Mouse (Mus musculus): ENCODE data around the gene Rnf6. TPM values are rescaled to one million over a fixed set of nuclear protein-coding genes. Genes with fewer than 3 reads are reported as not detected.

Gene Rnf6
- polyA plus RNA-seq, 1 experiment from 2014 or later, result 21.9 TPM

DNA sequence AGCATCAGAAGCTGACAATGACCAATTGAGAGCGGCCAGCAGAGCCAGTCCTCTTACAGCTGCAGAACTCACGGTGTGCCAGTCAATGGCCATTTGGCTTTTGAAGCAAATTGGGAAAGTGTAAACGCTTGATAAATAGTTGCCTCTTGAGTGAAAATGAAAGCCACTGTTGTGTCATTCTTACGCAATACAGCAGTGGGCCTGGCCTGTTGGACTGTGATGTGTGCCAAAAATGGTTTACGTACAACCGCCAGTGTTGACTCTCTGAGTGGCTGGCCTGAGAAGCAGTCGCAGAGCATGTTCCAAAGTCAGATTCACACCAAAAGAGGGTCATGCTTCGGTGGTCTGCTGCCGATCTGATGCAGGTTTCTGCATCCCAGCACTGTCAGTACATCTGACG is 27.4 kb upstream of the Rnf6 start:
- no peak overlapping the region for H3K27ac ChIP-seq (ENCODE audit: low read depth, low read length)
- DNase-seq (ENCODE audit: low spot score, missing footprints) (no peak), ATAC-seq (ENCODE audit: low FRiP score) (no peak)
- no peak overlapping the region for H3K4me2 ChIP-seq
- no peaks in the 10 kb centered on the region for H3K9me3 ChIP-seq (ENCODE audit: control insufficient read depth, low read length)
- no peaks in the 10 kb centered on the region for H3K27me3 ChIP-seq (ENCODE audit: control insufficient read depth, insufficient read depth, low read length)
- H3K4me1 ChIP-seq (ENCODE audit: control insufficient read depth, insufficient read depth, low read length), result no peaks in the 10 kb centered on the region; the same call in 1 of the 2 replicates
- H3K4me3 ChIP-seq (ENCODE audit: low read depth, low read length), result no peak overlapping the region
- H3K36me3 ChIP-seq (ENCODE audit: control insufficient read depth, insufficient read depth, low read length), result no peaks in the 10 kb centered on the region
- H3K9ac ChIP-seq (ENCODE audit: low read length), result no peak overlapping the region
- WGBS, result 89% methylated on average over 10 of the region's 10 CpGs

DNA sequence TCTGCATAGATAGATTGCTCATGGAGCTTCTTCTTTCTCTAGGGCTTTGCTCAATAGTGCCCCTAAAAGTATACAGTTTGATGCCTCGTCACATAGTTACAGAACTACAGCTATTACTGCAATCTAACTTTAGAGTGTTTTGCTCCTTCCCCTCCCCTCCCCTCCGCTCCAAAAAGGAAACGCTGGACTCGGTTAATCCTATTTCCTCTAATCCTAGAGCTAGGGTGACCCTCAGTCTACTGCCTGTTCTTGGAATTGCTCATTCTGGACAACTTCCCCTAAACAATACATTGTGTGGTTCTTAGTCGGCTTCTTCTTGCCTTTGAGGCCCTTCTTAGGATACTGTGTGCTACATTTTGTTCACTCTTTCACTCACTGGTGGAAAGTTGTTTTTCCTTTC is 26.4 kb upstream of the Rnf6 start:
- Histone ChIP-seq H3K4me2 (no peak overlapping the region), H3K36me3 (ENCODE audit: control insufficient read depth, insufficient read depth, low read length) (no peaks in the 10 kb centered on the region), H3K9ac (ENCODE audit: low read length) (no peak overlapping the region), H3K27me3 (ENCODE audit: control insufficient read depth, insufficient read depth, low read length) (no peaks in the 10 kb centered on the region), H3K9me3 (ENCODE audit: control insufficient read depth, low read length) (no peaks in the 10 kb centered on the region), H3K4me1 (ENCODE audit: control insufficient read depth, insufficient read depth, low read length) (no peaks in the 10 kb centered on the region; the same call in 1 of the 2 replicates), H3K27ac (ENCODE audit: low read depth, low read length) (no peak overlapping the region), H3K4me3 (ENCODE audit: low read depth, low read length) (no peak overlapping the region)
- DNase-seq (ENCODE audit: low spot score, missing footprints) (no peak), ATAC-seq (ENCODE audit: low FRiP score) (no peak)
- WGBS, result 31% methylated on average over 5 of the region's 5 CpGs

DNA sequence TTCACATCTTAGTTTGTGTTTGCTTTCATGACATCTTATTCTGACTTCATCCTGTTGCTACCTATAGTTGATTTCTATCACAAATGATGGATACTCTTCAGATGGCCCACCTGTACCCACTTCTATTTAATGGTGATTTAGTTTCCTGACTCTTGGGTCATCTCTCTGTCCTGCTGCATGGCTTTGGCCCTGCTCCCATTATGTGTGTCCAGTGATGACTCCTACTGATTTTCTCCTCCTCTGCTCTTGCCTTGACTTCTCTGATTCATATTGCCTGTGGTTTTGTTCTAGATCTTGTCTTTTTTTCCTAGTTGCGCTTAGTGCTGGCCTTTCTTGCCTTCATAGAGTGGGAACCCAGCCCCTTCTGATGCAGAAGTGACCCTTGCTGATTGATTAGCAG is 25.0 kb upstream of the Rnf6 start:
- H3K4me1 ChIP-seq (ENCODE audit: control insufficient read depth, insufficient read depth, low read length), result no peaks in the 10 kb centered on the region; the same call in 1 of the 2 replicates
- no peak for DNase-seq (ENCODE audit: low spot score, missing footprints)
- no peak for ATAC-seq (ENCODE audit: low FRiP score)
- H3K4me2 ChIP-seq, result no peak overlapping the region
- WGBS, result 100% methylated on average over 1 of the region's 1 CpGs
- H3K4me3 ChIP-seq (ENCODE audit: low read depth, low read length), result no peak overlapping the region
- H3K36me3 ChIP-seq (ENCODE audit: control insufficient read depth, insufficient read depth, low read length), result no peaks in the 10 kb centered on the region
- no peaks in the 10 kb centered on the region for H3K9me3 ChIP-seq (ENCODE audit: control insufficient read depth, low read length)
- no peak overlapping the region for H3K27ac ChIP-seq (ENCODE audit: low read depth, low read length)
- H3K9ac ChIP-seq (ENCODE audit: low read length), result no peak overlapping the region
- no peaks in the 10 kb centered on the region for H3K27me3 ChIP-seq (ENCODE audit: control insufficient read depth, insufficient read depth, low read length)

DNA sequence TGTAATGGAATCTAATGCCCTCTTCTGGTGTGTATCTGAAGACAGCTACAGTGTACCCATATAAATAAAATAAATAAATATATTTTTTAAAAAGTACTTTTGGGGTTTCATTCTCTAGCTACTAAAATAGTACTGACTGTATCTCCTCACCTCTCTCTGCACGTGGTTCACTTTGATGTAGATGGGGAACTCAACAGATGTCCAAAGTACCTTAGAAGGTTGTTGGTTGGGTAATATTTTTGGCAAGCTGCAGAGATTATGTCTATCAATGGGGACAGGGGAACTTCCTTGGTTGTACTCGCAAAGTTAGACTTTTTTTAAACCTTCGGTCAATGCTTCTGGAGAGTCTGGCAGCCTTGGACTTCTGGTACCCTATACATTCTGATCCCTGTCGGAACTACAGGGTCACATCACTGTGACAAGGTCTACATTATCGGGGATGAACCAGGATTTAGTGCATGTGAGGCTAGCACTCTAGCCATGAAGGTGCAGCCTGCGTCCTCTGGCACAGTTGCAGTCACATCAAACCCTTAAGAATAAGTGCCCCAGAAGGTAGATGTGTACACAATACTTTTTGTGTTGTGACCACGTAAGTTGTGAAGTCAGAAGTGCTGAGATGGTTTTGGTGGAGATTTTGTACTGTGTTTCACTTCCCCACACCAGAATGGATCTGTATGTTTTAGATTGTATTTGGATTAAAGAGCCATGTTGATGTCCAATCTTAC is 24.5 kb upstream of the Rnf6 start:
- H3K4me3 ChIP-seq (ENCODE audit: low read depth, low read length), result no peak overlapping the region
- no peak overlapping the region for H3K4me2 ChIP-seq
- H3K9me3 ChIP-seq (ENCODE audit: control insufficient read depth, low read length), result no peaks in the 10 kb centered on the region
- H3K27ac ChIP-seq (ENCODE audit: low read depth, low read length), result no peak overlapping the region
- H3K36me3 ChIP-seq (ENCODE audit: control insufficient read depth, insufficient read depth, low read length), result no peaks in the 10 kb centered on the region
- no peak overlapping the region for H3K9ac ChIP-seq (ENCODE audit: low read length)
- H3K4me1 ChIP-seq (ENCODE audit: control insufficient read depth, insufficient read depth, low read length), result no peaks in the 10 kb centered on the region; the same call in 1 of the 2 replicates
- DNase-seq (ENCODE audit: low spot score, missing footprints) (no peak), ATAC-seq (ENCODE audit: low FRiP score) (no peak)
- WGBS, result 95% methylated on average over 7 of the region's 7 CpGs
- no peaks in the 10 kb centered on the region for H3K27me3 ChIP-seq (ENCODE audit: control insufficient read depth, insufficient read depth, low read length)

DNA sequence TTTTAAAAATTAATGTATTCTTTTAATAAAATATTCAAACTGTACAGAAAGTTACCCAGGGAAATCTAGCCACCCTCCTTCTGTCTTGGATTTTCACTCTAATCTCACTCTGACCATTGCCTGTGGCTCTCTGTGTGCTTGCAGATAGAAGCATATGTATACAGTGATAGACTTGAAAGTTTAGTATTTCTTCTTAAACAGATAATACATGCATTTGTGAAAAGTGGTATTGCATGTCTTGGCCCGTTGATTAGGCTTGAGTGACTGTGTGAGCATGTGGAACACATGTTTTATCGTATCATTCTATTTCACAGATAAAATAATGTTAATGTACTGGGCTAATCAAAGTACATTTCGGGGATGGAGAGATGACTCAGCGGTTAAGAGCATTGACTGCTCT is 23.8 kb upstream of the Rnf6 start:
- Histone ChIP-seq H3K27ac (ENCODE audit: low read depth, low read length) (no peak overlapping the region), H3K4me3 (ENCODE audit: low read depth, low read length) (no peak overlapping the region), H3K9ac (ENCODE audit: low read length) (no peak overlapping the region), H3K4me2 (no peak overlapping the region), H3K27me3 (ENCODE audit: control insufficient read depth, insufficient read depth, low read length) (no peaks in the 10 kb centered on the region), H3K9me3 (ENCODE audit: control insufficient read depth, low read length) (no peaks in the 10 kb centered on the region), H3K4me1 (ENCODE audit: control insufficient read depth, insufficient read depth, low read length) (no peaks in the 10 kb centered on the region; the same call in 1 of the 2 replicates), H3K36me3 (ENCODE audit: control insufficient read depth, insufficient read depth, low read length) (no peaks in the 10 kb centered on the region)
- ATAC-seq (ENCODE audit: low FRiP score) (no peak), DNase-seq (ENCODE audit: low spot score, missing footprints) (no peak)
- 96% methylated on average over 4 of the region's 4 CpGs for WGBS

DNA sequence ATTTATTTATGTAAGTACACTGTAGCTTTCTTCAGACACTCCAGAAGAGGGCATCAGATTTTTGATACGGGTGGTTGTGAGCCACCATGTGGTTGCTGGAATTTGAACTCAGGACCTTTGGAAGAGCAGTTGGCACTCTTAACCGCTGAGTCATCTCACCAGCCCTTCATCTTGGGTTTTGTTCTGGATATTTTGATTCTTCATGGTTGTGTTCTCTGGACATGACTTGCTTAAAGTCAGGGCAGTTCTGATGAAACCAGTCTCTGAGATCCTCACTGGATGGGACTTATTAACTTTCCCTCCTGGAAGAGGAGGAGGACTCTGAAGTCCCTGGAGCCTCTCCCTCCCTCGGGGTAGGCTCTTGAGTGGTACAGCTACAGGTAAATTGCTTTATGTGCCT is 19.8 kb upstream of the Rnf6 start:
- WGBS, result 96% methylated on average over 3 of the region's 3 CpGs
- no peaks in the 10 kb centered on the region for H3K27me3 ChIP-seq (ENCODE audit: control insufficient read depth, insufficient read depth, low read length)

DNA sequence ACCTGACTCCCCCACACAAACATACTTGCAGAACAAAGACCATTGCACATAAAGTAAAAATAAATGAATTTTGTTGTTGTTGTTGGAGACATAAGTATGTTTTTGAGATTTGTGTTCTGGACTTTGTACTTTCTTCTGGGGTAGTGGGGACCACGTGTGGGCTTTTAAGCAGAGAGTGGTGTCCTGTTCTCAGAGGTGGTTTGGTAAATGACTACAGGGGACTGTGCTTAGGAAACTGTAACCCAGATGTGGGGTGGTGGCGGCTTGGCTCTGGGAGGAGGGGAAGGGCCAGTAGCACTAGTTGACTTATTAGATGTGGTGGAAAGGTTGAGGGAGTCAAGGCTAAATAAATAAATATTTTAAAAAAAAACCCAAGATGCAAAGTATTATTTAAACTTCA is 19.4 kb upstream of the Rnf6 start:
- Histone ChIP-seq H3K9me3 (ENCODE audit: control insufficient read depth, low read length) (no peaks in the 10 kb centered on the region), H3K9ac (ENCODE audit: low read length) (no peak overlapping the region), H3K4me3 (ENCODE audit: low read depth, low read length) (no peak overlapping the region), H3K27ac (ENCODE audit: low read depth, low read length) (no peak overlapping the region), H3K4me2 (no peak overlapping the region), H3K4me1 (ENCODE audit: control insufficient read depth, insufficient read depth, low read length) (no peaks in the 10 kb centered on the region), H3K27me3 (ENCODE audit: control insufficient read depth, insufficient read depth, low read length) (no peaks in the 10 kb centered on the region), H3K36me3 (ENCODE audit: control insufficient read depth, insufficient read depth, low read length) (no peaks in the 10 kb centered on the region)
- ATAC-seq (ENCODE audit: low FRiP score) (no peak), DNase-seq (ENCODE audit: low spot score, missing footprints) (no peak)
- WGBS, result 94% methylated on average over 2 of the region's 2 CpGs

More for the DNA sequence above, 19.8 kb upstream of the Rnf6 start:
- no peak overlapping the region for H3K9ac ChIP-seq (ENCODE audit: low read length)
- ATAC-seq (ENCODE audit: low FRiP score) (no peak), DNase-seq (ENCODE audit: low spot score, missing footprints) (no peak)
- H3K9me3 ChIP-seq (ENCODE audit: control insufficient read depth, low read length), result no peaks in the 10 kb centered on the region
- no peaks in the 10 kb centered on the region for H3K36me3 ChIP-seq (ENCODE audit: control insufficient read depth, insufficient read depth, low read length)
- H3K4me2 ChIP-seq, result no peak overlapping the region
- H3K4me1 ChIP-seq (ENCODE audit: control insufficient read depth, insufficient read depth, low read length), result no peaks in the 10 kb centered on the region
- no peak overlapping the region for H3K4me3 ChIP-seq (ENCODE audit: low read depth, low read length)
- no peak overlapping the region for H3K27ac ChIP-seq (ENCODE audit: low read depth, low read length)

DNA sequence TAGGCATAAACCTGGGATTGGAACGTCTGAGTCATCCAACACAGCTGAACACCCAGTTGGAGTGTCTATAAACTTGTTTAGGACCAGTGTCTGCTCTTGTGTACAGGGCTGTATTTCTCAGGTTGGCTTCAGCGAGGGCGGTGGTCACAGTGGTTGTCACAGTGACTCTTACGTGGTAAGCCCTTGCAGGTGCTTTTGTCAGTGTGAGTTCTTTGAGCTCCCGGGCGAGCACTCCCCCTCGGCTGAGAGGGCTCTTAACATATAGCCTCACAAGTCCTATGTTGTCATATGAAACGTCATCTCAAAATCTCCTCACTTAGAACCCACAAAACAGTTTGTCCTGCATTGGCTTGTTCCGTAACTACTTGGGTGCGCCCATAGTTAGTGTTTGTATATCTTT is 16.9 kb upstream of the Rnf6 start:
- Histone ChIP-seq H3K27me3 (ENCODE audit: control insufficient read depth, insufficient read depth, low read length) (no peaks in the 10 kb centered on the region), H3K4me1 (ENCODE audit: control insufficient read depth, insufficient read depth, low read length) (no peaks in the 10 kb centered on the region), H3K9me3 (ENCODE audit: control insufficient read depth, low read length) (no peaks in the 10 kb centered on the region), H3K27ac (ENCODE audit: low read depth, low read length) (no peak overlapping the region), H3K4me3 (ENCODE audit: low read depth, low read length) (no peak overlapping the region), H3K36me3 (ENCODE audit: control insufficient read depth, insufficient read depth, low read length) (no peaks in the 10 kb centered on the region), H3K9ac (ENCODE audit: low read length) (no peak overlapping the region), H3K4me2 (no peak overlapping the region)
- DNase-seq (ENCODE audit: low spot score, missing footprints) (no peak), ATAC-seq (ENCODE audit: low FRiP score) (no peak)
- WGBS, result 85% methylated on average over 10 of the region's 10 CpGs

DNA sequence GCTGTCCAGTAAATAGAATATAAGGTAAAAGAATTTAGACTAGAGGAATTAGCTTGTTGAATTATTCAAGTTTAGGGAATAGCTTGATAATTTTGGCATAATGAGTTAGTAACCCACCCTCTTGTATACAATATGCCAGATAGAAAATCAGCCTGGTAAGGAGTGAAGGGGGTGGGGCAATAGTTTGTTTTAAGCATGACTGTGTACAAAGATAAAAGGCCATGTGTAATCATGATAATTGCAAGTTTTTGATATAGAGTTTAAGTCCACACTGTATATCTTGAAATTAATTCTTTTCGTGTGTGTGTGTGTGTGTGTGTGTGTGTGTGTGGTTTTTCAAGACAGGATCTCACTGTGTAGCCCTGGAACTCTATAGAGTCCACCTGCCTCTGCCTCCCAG is 13.0 kb upstream of the Rnf6 start:
- 96% methylated on average over 1 of the region's 1 CpGs for WGBS
- H3K9ac ChIP-seq (ENCODE audit: low read length), result no peak overlapping the region
- H3K27me3 ChIP-seq (ENCODE audit: control insufficient read depth, insufficient read depth, low read length), result no peaks in the 10 kb centered on the region
- H3K4me1 ChIP-seq (ENCODE audit: control insufficient read depth, insufficient read depth, low read length), result peaks cover 8% of the 10 kb centered on the region
- no peaks in the 10 kb centered on the region for H3K9me3 ChIP-seq (ENCODE audit: control insufficient read depth, low read length)
- H3K4me3 ChIP-seq (ENCODE audit: low read depth, low read length), result no peak overlapping the region
- no peak for ATAC-seq (ENCODE audit: low FRiP score)
- H3K36me3 ChIP-seq (ENCODE audit: control insufficient read depth, insufficient read depth, low read length), result no peaks in the 10 kb centered on the region
- no peak for DNase-seq (ENCODE audit: low spot score, missing footprints)
- no peak overlapping the region for H3K27ac ChIP-seq (ENCODE audit: low read depth, low read length)
- no peak overlapping the region for H3K4me2 ChIP-seq
